Mouse (Mus musculus) ES-Bruce4 (cell line): Measurements from ENCODE around the gene Vps9d1.

Experiments
- CTCF ChIP-seq: IDR thresholded peaks from one replicate; pipeline ENCODE4 v1.8.1; 2011; ENCODE audit warnings: low read depth, low read length
- EP300 ChIP-seq: IDR thresholded peaks from 2 replicates; pipeline ENCODE4 v1.6.1; 2011; ENCODE audit warnings: low read depth, low read length; ENCODE audit not compliant: insufficient read depth

GRCm38 (mm10) chr8:123292281-123292680 is 38.1 kb upstream of the Vps9d1 start:
- TF ChIP-seq CTCF (no peak), EP300 (no peak)
